Mouse (Mus musculus) midbrain, embryonic 13.5 days (tissue): ENCODE data around the gene Safb. TPM values are rescaled to one million over a fixed set of nuclear protein-coding genes. Genes with fewer than 3 reads are reported as not detected.
"Not testable (repeated sequence)": the region's sequence is repeated elsewhere in the genome, so short reads cannot be mapped to it uniquely, and the experiment has no call there.

Experiments
- ATAC-seq: fragments of 200-750 bp; cut with Nextera tagmentation; 2 replicates; pipeline ENCODE4 v1.8.0; 2017; ENCODE audit warnings: mild to moderate bottlenecking, moderate TSS enrichment, moderate library complexity
- H3K27ac ChIP-seq: fragments of 300-500 bp; sonication (generic); 2 replicates; pipeline ENCODE4 v1.5.1; 2015; ENCODE audit warnings: inconsistent platforms, mild to moderate bottlenecking, moderate library complexity
- H3K27me3 ChIP-seq: fragments of 300-500 bp; sonication (generic); 2 replicates; pipeline ENCODE4 v1.6.1; 2015; ENCODE audit warnings: mild to moderate bottlenecking, inconsistent platforms
- H3K36me3 ChIP-seq: fragments of 300-500 bp; sonication (generic); 2 replicates; pipeline ENCODE4 v1.6.1; 2015; ENCODE audit warnings: mild to moderate bottlenecking, inconsistent platforms
- H3K4me1 ChIP-seq: fragments of 300-500 bp; sonication (generic); replicated peaks from 2 replicates; pipeline ENCODE4 v1.6.1; 2015; ENCODE audit warnings: inconsistent platforms
- H3K4me2 ChIP-seq: fragments of 300-500 bp; sonication (generic); replicated peaks from 2 replicates; pipeline ENCODE4 v1.6.1; 2015; ENCODE audit warnings: moderate library complexity, mild to moderate bottlenecking, inconsistent platforms
- H3K4me3 ChIP-seq: fragments of 300-500 bp; sonication (generic); replicated peaks from 2 replicates; pipeline ENCODE4 v1.5.1; 2015; ENCODE audit warnings: mild to moderate bottlenecking, inconsistent platforms
- H3K9ac ChIP-seq: fragments of 300-500 bp; sonication (generic); replicated peaks from 2 replicates; pipeline ENCODE4 v1.6.1; 2015; ENCODE audit warnings: mild to moderate bottlenecking, inconsistent platforms
- H3K9me3 ChIP-seq: fragments of 300-500 bp; sonication (generic); 2 replicates; pipeline ENCODE4 v1.6.1; 2016; ENCODE audit warnings: mild to moderate bottlenecking, inconsistent platforms
- WGBS: fragments of 180-500 bp; shearing (Covaris S2); methylation state at CpG from one replicate; pipeline ENCODE4 v1.1.7; 2015; 5-methylcytosine and 5-hydroxymethylcytosine counted together
- polyA plus RNA-seq: library from polyadenylated mRNA; unstranded; fragments of >200 nt; fragmentation: Nextera tagmentation; extraction: Ambion mirVana; gene quantifications from 2 replicates; pipeline ENCODE4 v1.2.1, GENCODE M21; 2015

Safb gene
- polyA plus RNA-seq, 1 experiment from 2014 or later = 127 TPM

GRCm38 (mm10) chr17:56613893-56614292 lies 29.3 kb downstream of the Safb start:
- WGBS = under 1% methylated on average over 26 of the region's 26 CpGs
- H3K27ac ChIP-seq = peak overlapping the region; percentile 93
- H3K27me3 ChIP-seq = not testable (repeated sequence)

DNA sequence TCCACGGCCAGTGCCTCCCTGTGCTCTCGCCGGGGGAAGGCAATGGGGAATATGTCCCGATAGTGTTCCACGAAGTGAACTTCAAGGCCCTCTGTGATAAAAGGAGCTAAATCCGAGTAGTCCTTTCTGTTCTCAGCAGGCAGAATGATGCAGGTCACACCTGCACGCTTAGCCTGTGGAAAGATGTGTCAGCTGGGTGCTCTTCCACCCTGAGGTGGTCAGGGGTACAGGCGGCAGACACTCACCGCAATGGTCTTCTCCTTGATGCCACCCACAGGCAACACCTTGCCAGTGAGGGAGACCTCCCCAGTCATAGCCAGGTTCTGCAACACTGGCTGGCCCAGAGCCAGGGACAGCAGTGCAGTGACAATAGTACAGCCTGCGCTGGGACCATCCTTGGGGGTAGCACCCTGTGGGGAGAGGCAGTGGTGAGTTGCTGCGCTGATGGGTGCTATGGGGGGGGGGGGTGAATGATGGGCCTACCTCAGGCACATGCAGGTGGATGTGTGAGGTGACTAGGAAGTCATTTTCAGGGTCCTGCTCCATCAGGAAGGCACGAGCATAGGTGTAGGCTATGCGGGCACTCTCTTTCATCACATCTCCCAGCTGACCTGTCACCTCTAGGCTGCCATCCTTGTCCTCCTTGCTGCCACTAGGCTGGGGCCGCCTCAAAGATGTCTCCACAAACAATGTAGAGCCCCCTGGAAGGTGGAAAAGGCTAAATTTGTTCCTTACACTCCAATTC lies 29.9 kb downstream of the Safb start:
- H3K4me1 ChIP-seq = peaks cover 41% of the 10 kb centered on the region
- no peaks in the 10 kb centered on the region for H3K9me3 ChIP-seq
- ATAC-seq = no peak
- no peaks in the 10 kb centered on the region for H3K27me3 ChIP-seq
- WGBS = 35% methylated on average over 14 of the region's 14 CpGs
- H3K27ac ChIP-seq = no peak overlapping the region
- peaks cover 54% of the 10 kb centered on the region for H3K36me3 ChIP-seq
- H3K9ac ChIP-seq = peak overlapping the region; percentile 81
- peak overlapping the region; percentile 73 for H3K4me3 ChIP-seq
- H3K4me2 ChIP-seq = peak overlapping the region; percentile 83

More at GRCm38 (mm10) chr17:56613893-56614292, 29.3 kb downstream of the Safb start:
- Histone ChIP-seq H3K4me3 (peak overlapping the region; percentile 73), H3K4me2 (peak overlapping the region; percentile 83), H3K36me3 (peaks cover 47% of the 10 kb centered on the region), H3K9ac (peak overlapping the region; percentile 81), H3K4me1 (peaks cover 44% of the 10 kb centered on the region)
- H3K9me3 ChIP-seq, ATAC-seq: not testable (repeated sequence)

- H3K4me1 ChIP-seq = peaks cover 38% of the 10 kb centered on the region
- WGBS = 91% methylated on average over 11 of the region's 11 CpGs
- peaks cover 61% of the 10 kb centered on the region for H3K36me3 ChIP-seq
- H3K27me3 ChIP-seq = no peaks in the 10 kb centered on the region
- peak overlapping the region; percentile 83 for H3K4me2 ChIP-seq
- peak overlapping the region; percentile 73 for H3K4me3 ChIP-seq
- peak overlapping the region; percentile 81 for H3K9ac ChIP-seq
- ATAC-seq = no peak
- H3K9me3 ChIP-seq = no peaks in the 10 kb centered on the region
- no peak overlapping the region for H3K27ac ChIP-seq
These were observed 30.6 kb downstream of the Safb start for GRCm38 (mm10) chr17:56615136-56615784.

GRCm38 (mm10) chr17:56615792-56616191 lies 31.2 kb downstream of the Safb start:
- no peaks in the 10 kb centered on the region for H3K27me3 ChIP-seq
- no peak overlapping the region for H3K27ac ChIP-seq
- H3K36me3 ChIP-seq = peaks cover 66% of the 10 kb centered on the region
- H3K4me2 ChIP-seq = no peak overlapping the region
- no peak overlapping the region for H3K4me3 ChIP-seq
- no peak for ATAC-seq
- WGBS = 90% methylated on average over 4 of the region's 4 CpGs
- H3K9ac ChIP-seq = no peak overlapping the region
- H3K4me1 ChIP-seq = peaks cover 33% of the 10 kb centered on the region
- H3K9me3 ChIP-seq = no peaks in the 10 kb centered on the region

DNA sequence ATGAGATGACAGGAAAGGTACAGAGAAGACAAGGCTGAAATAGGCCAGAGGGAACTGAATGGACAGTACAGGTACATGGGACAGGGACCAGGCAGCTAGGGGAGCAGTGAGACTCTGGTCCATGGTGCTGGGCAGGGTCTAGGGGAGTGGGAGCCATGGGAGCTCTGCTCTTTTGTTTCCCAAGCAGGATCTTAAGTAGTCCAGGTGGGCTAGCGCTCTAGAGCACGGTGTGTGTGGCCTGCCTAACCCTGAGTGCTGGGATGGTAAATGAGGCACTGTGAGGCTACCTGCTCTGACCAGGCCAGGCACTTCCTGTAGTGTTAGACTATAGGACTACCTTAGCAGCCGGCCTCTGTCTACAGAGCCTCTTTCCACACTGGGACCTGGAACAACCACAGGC lies 32.1 kb downstream of the Safb start:
- 86% methylated on average over 3 of the region's 3 CpGs for WGBS
- H3K36me3 ChIP-seq = peaks cover 74% of the 10 kb centered on the region
- peaks cover 24% of the 10 kb centered on the region for H3K4me1 ChIP-seq
- no peaks in the 10 kb centered on the region for H3K9me3 ChIP-seq
- no peak for ATAC-seq
- H3K4me2 ChIP-seq = no peak overlapping the region
- no peaks in the 10 kb centered on the region for H3K27me3 ChIP-seq
- H3K9ac ChIP-seq = no peak overlapping the region
- no peak overlapping the region for H3K4me3 ChIP-seq
- H3K27ac ChIP-seq = no peak overlapping the region

DNA sequence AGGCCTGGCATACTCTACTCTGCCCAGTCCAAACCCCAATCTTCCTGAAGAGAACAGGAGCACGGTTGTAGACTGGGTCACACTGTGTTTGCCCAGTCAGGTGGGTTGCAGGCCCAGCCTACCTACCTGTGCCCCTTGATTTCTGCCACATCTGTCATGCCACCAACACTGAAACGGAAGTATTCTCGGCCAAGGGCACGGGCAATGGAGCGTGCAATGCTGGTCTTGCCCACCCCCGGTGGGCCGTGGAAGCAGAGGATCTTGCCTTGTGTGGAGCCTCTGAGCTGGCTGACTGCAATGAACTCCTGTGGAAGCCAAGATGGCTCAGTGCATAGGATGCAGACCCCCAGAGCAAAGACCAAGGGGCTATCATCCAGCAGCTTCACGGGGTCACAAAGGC lies 33.0 kb downstream of the Safb start:
- Histone ChIP-seq H3K4me3 (no peak overlapping the region), H3K4me1 (peaks cover 19% of the 10 kb centered on the region), H3K36me3 (peaks cover 83% of the 10 kb centered on the region), H3K9ac (no peak overlapping the region), H3K27ac (no peak overlapping the region), H3K4me2 (no peak overlapping the region), H3K9me3 (no peaks in the 10 kb centered on the region), H3K27me3 (no peaks in the 10 kb centered on the region)
- ATAC-seq = no peak
- 90% methylated on average over 8 of the region's 8 CpGs for WGBS

- Histone ChIP-seq H3K36me3 (peaks cover 38% of the 10 kb centered on the region), H3K4me3 (peak overlapping the region; percentile 90), H3K4me1 (peaks cover 27% of the 10 kb centered on the region), H3K9ac (no peak overlapping the region), H3K4me2 (peak overlapping the region; percentile 93; the same call in 1 of the 2 replicates), H3K27me3 (peaks cover 4% of the 10 kb centered on the region; the same call in 1 of the 2 replicates), H3K27ac (no peak overlapping the region), H3K9me3 (no peaks in the 10 kb centered on the region)
- ATAC-seq = no peak
- 93% methylated on average over 3 of the region's 3 CpGs for WGBS
These were observed 40.9 kb downstream of the Safb start for GRCm38 (mm10) chr17:56625495-56625894.

DNA sequence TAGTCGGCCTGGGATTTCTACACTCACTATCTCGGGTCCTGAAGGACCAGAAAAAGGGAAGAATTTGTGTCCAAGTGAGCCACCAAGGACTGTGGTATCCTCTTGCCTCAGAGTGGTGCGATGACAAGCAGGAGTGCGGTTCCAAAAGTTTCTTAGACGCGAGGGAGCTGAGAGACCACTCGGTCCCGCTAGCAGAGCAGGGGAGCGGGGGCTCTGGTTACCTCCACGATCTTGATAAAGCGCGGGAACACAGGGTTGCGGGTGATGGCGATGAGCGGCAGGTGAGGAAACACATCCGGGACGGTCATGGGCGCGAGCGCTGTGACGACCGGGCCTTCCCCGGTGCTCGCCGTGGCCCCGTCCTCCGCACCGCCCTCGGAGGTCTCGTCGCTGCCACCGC lies 41.6 kb downstream of the Safb start:
- ATAC-seq = no peak
- peak overlapping the region; percentile 71; the same call in 1 of the 2 replicates for H3K27ac ChIP-seq
- peak overlapping the region; percentile 87 for H3K9ac ChIP-seq
- peak overlapping the region; percentile 90 for H3K4me3 ChIP-seq
- H3K4me1 ChIP-seq = peaks cover 27% of the 10 kb centered on the region
- H3K9me3 ChIP-seq = no peaks in the 10 kb centered on the region
- peaks cover 31% of the 10 kb centered on the region for H3K36me3 ChIP-seq
- 1% methylated on average over 32 of the region's 32 CpGs for WGBS
- peaks cover 4% of the 10 kb centered on the region; the same call in 1 of the 2 replicates for H3K27me3 ChIP-seq
- H3K4me2 ChIP-seq = peak overlapping the region; percentile 93

GRCm38 (mm10) chr17:56626754-56627470 lies 42.3 kb downstream of the Safb start, which contains the start of gene Lonp1:
TSS of gene Lonp1 (minus strand) at chr17:56626887.
- H3K27ac ChIP-seq = peak within 1 kb of the TSS; percentile 71

DNA sequence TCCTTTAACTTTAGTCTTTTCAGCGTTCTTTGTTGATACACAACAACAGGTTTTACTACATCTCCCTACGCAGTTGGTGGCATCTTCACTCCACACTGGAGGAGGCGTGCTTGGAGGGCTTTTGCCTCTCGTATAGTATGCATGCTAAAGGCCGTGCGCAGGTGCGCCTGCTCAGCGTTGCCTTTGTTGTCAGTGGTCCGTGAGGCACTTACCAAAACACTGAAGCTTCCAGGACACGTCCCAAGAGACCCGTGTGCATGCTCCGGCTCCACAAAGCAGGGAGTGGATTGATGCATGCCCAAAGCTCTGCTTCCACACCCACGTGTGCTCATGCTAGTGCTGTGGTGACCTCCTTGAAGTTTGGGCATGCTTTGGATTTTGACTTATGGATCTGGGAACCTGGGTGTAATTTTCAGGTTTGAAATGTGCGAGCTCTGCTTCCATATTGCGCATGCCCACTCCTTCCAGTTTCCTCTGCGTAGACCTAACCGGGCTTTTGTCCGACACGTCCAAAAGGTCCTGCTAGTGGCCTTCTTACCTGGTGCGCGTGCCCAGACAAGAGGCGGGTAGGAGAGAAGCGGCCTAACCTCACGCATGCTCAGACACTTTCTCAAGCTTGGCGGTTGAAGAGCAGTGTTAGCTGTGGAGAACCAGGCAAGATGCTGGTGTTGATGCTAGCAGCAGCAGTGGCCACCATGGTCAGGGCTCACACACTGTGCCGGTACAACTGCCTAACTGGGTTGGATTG lies 43.1 kb downstream of the Safb start, which contains the start of gene Catsperd:
Catsperd (plus strand) TSS at position 614 of the 748 bp plus-strand sequence.
- WGBS = 4% methylated on average over 26 of the region's 26 CpGs
- peak within 1 kb of the TSS; percentile 42 for H3K9ac ChIP-seq
- H3K4me3 ChIP-seq = peak within 1 kb of the TSS; percentile 90
- no peaks in the 10 kb centered on the region for H3K9me3 ChIP-seq
- peak within 1 kb of the TSS; percentile 93 for H3K4me2 ChIP-seq
- peaks cover 17% of the 10 kb centered on the region for H3K36me3 ChIP-seq
- peak; percentile 69 for ATAC-seq
- H3K27me3 ChIP-seq = peaks cover 4% of the 10 kb centered on the region; the same call in 1 of the 2 replicates
- peaks cover 27% of the 10 kb centered on the region for H3K4me1 ChIP-seq
- peak within 1 kb of the TSS; percentile 71 for H3K27ac ChIP-seq

More at GRCm38 (mm10) chr17:56626754-56627470, 42.3 kb downstream of the Safb start, which contains the start of gene Lonp1:
- Histone ChIP-seq H3K36me3 (peaks cover 25% of the 10 kb centered on the region), H3K4me1 (peaks cover 27% of the 10 kb centered on the region), H3K9ac (peak within 1 kb of the TSS; percentile 87), H3K27me3 (peaks cover 4% of the 10 kb centered on the region; the same call in 1 of the 2 replicates), H3K9me3 (no peaks in the 10 kb centered on the region), H3K4me3 (peak within 1 kb of the TSS; percentile 90), H3K4me2 (peak within 1 kb of the TSS; percentile 93)
- under 1% methylated on average over 51 of the region's 51 CpGs for WGBS
- ATAC-seq = peak; percentile 93
